Mouse (Mus musculus) testis, adult 2 months (tissue): ENCODE results near the gene Otud1. TPM values are rescaled to one million over a fixed set of nuclear protein-coding genes. Genes with fewer than 3 reads are reported as not detected.

Experiments
- H3K27ac ChIP-seq: fragments of 200-500 bp; 2 replicates; pipeline ENCODE4 v1.5.1; 2012; ENCODE audit warnings: low read depth, low read length; ENCODE audit not compliant: control insufficient read depth, insufficient read depth
- H3K27me3 ChIP-seq: fragments of 200-500 bp; 2 replicates; pipeline ENCODE4 v1.6.1; 2012; ENCODE audit warnings: mild to moderate bottlenecking, low read length, moderate library complexity; ENCODE audit not compliant: control insufficient read depth, insufficient read depth
- H3K36me3 ChIP-seq: fragments of 200-500 bp; 2 replicates; pipeline ENCODE4 v1.6.1; 2012; ENCODE audit warnings: mild to moderate bottlenecking, low read length; ENCODE audit not compliant: control insufficient read depth, insufficient read depth
- H3K4me1 ChIP-seq: fragments of 200-500 bp; 2 replicates; pipeline ENCODE4 v1.6.1; 2012; ENCODE audit warnings: low read length; ENCODE audit not compliant: control insufficient read depth, insufficient read depth
- H3K4me3 ChIP-seq: fragments of 200-500 bp; 2 replicates; pipeline ENCODE4 v1.5.1; 2012; ENCODE audit warnings: low read depth, mild to moderate bottlenecking, low read length, moderate library complexity, mixed read lengths; ENCODE audit not compliant: control insufficient read depth
- CTCF ChIP-seq: fragments of 200-500 bp; IDR thresholded peaks from 2 replicates; pipeline ENCODE4 v1.5.1; 2012; ENCODE audit warnings: low read depth, mild to moderate bottlenecking, inconsistent platforms, low read length, moderate library complexity; ENCODE audit not compliant: control insufficient read depth, insufficient read depth, insufficient replicate concordance
- POLR2A ChIP-seq: fragments of 200-500 bp; IDR thresholded peaks from 2 replicates; pipeline ENCODE4 v1.6.1; 2012; ENCODE audit warnings: low read depth, mild to moderate bottlenecking, inconsistent platforms, low read length, moderate library complexity; ENCODE audit not compliant: control insufficient read depth
- polyA plus RNA-seq: library from polyadenylated mRNA; depleted of rRNA; stranded (reverse); fragments of >200 nt; gene quantifications from 2 replicates; pipeline ENCODE4 v1.2.3, GENCODE M21; 2012

The Otud1 gene
- polyA plus RNA-seq, 1 experiment = 12.8 TPM

- no peaks in the 10 kb centered on the region for H3K36me3 ChIP-seq
- H3K27me3 ChIP-seq = no peaks in the 10 kb centered on the region
- H3K4me1 ChIP-seq = no peaks in the 10 kb centered on the region; the same call in 1 of the 2 replicates
- no peak overlapping the region for H3K27ac ChIP-seq
- H3K4me3 ChIP-seq = no peak overlapping the region
- TF ChIP-seq POLR2A (no peak), CTCF (no peak)
Measured at GRCm38 (mm10) chr2:19663146-19663848, 5.7 kb downstream of the Otud1 start.

GRCm38 (mm10) chr2:19664147-19664546 lies 6.6 kb downstream of the Otud1 start:
- TF ChIP-seq POLR2A (no peak), CTCF (no peak)
- H3K27ac ChIP-seq = no peak overlapping the region

GRCm38 (mm10) chr2:19664555-19665475 lies 7.3 kb downstream of the Otud1 start:
- no peaks in the 10 kb centered on the region for H3K4me1 ChIP-seq
- no peak overlapping the region for H3K27ac ChIP-seq
- H3K4me3 ChIP-seq = no peak overlapping the region
- H3K27me3 ChIP-seq = no peaks in the 10 kb centered on the region
- no peaks in the 10 kb centered on the region for H3K36me3 ChIP-seq
- TF ChIP-seq POLR2A (no peak), CTCF (no peak)

More at GRCm38 (mm10) chr2:19664147-19664546, 6.6 kb downstream of the Otud1 start:
- H3K36me3 ChIP-seq = no peaks in the 10 kb centered on the region
- no peaks in the 10 kb centered on the region; the same call in 1 of the 2 replicates for H3K4me1 ChIP-seq
- no peaks in the 10 kb centered on the region for H3K27me3 ChIP-seq
- H3K4me3 ChIP-seq = no peak overlapping the region

GRCm38 (mm10) chr2:19665841-19666240 lies 8.3 kb downstream of the Otud1 start:
- Histone ChIP-seq H3K4me3 (no peak overlapping the region), H3K27me3 (no peaks in the 10 kb centered on the region), H3K36me3 (no peaks in the 10 kb centered on the region), H3K27ac (no peak overlapping the region), H3K4me1 (no peaks in the 10 kb centered on the region)
- TF ChIP-seq POLR2A (no peak), CTCF (no peak)

- TF ChIP-seq POLR2A = no peak
- no peak for TF ChIP-seq CTCF
- Histone ChIP-seq H3K27ac (no peak overlapping the region), H3K27me3 (no peaks in the 10 kb centered on the region), H3K36me3 (no peaks in the 10 kb centered on the region), H3K4me1 (peaks cover 3% of the 10 kb centered on the region; the same call in 1 of the 2 replicates), H3K4me3 (no peak overlapping the region)
Measured at GRCm38 (mm10) chr2:19670851-19671688, 13.5 kb downstream of the Otud1 start.

GRCm38 (mm10) chr2:19682997-19683396 lies 25.4 kb downstream of the Otud1 start:
- H3K4me3 ChIP-seq = no peak overlapping the region
- no peaks in the 10 kb centered on the region for H3K27me3 ChIP-seq
- H3K4me1 ChIP-seq = no peaks in the 10 kb centered on the region
- TF ChIP-seq CTCF (no peak), POLR2A (no peak)
- H3K36me3 ChIP-seq = no peaks in the 10 kb centered on the region
- no peak overlapping the region for H3K27ac ChIP-seq
